Mouse (Mus musculus) kidney, postnatal 0 days (tissue): ENCODE measurements at regions not wholly inside any gene's neighbourhood (a gene's known extent, or its start where the extent isn't known, plus 50 kb on each side); places are given as distances from the start of the nearest gene placed in this dataset.

ENCODE experiments used
- ATAC-seq: fragments of 200-750 bp; cut with Nextera tagmentation; replicated peaks from 2 replicates; pipeline ENCODE4 v1.8.0; 2017; ENCODE audit warnings: low read depth, moderate number of reproducible peaks, moderate TSS enrichment, moderate library complexity; ENCODE audit not compliant: low FRiP score
- DNase-seq: peaks from one replicate; pipeline ENCODE4 v3.0.0-alpha.2; 2016; ENCODE audit warnings: low spot score
- H3K27ac ChIP-seq: fragments of 300-500 bp; sonication (generic); 2 replicates; pipeline ENCODE4 v1.5.1; 2014; ENCODE audit warnings: mild to moderate bottlenecking
- H3K27me3 ChIP-seq: fragments of 300-500 bp; sonication (generic); 2 replicates; pipeline ENCODE4 v1.6.1; 2014; ENCODE audit warnings: low read length, mixed read lengths; ENCODE audit not compliant: insufficient read depth
- H3K36me3 ChIP-seq: fragments of 300-500 bp; sonication (generic); 2 replicates; pipeline ENCODE4 v1.6.1; 2014; ENCODE audit warnings: low read length, mixed read lengths; ENCODE audit not compliant: insufficient read depth
- H3K4me1 ChIP-seq: fragments of 300-500 bp; sonication (generic); replicated peaks from 2 replicates; pipeline ENCODE4 v1.6.1; 2014; ENCODE audit warnings: antibody characterized with exemption, low read length, mixed read lengths; ENCODE audit not compliant: insufficient read depth
- H3K4me2 ChIP-seq: fragments of 300-500 bp; sonication (generic); 2 replicates; pipeline ENCODE4 v1.6.1; 2014; ENCODE audit warnings: mild to moderate bottlenecking, low read length, moderate library complexity, mixed read lengths
- H3K4me3 ChIP-seq: fragments of 300-500 bp; sonication (generic); replicated peaks from 2 replicates; pipeline ENCODE4 v1.5.1; 2014; ENCODE audit warnings: low read depth, low read length
- H3K9ac ChIP-seq: fragments of 300-500 bp; sonication (generic); 2 replicates; pipeline ENCODE4 v1.6.1; 2014; ENCODE audit warnings: low read depth, low read length
- H3K9me3 ChIP-seq: fragments of 300-500 bp; sonication (generic); replicated peaks from 2 replicates; pipeline ENCODE4 v1.6.1; 2016; ENCODE audit warnings: low read length, inconsistent platforms, mixed read lengths
- CTCF ChIP-seq: IDR thresholded peaks from 2 replicates; pipeline ENCODE4 v1.5.1; 2016; ENCODE audit warnings: antibody characterized with exemption, low read depth, mild to moderate bottlenecking, moderate library complexity
- WGBS: fragments of 180-500 bp; shearing (Covaris S2); extraction: QIAGEN DNeasy Blood & Tissue Kit; methylation state at CpG from one replicate; pipeline ENCODE4 v1.1.7; 2014; 5-methylcytosine and 5-hydroxymethylcytosine counted together

- Histone ChIP-seq H3K27ac (no peak overlapping the region), H3K9ac (no peak overlapping the region), H3K27me3 (no peaks in the 10 kb centered on the region), H3K9me3 (no peaks in the 10 kb centered on the region), H3K4me1 (no peaks in the 10 kb centered on the region), H3K4me2 (no peak overlapping the region), H3K36me3 (no peaks in the 10 kb centered on the region), H3K4me3 (no peak overlapping the region)
- DNase-seq (no peak), ATAC-seq (no peak)
- WGBS = 100% methylated on average over 1 of the region's 1 CpGs
- no peak for TF ChIP-seq CTCF
Observed at GRCm38 (mm10) chr12:9862301-9862700, 292.4 kb downstream of the Osr1 start.

- Histone ChIP-seq H3K9ac (no peak overlapping the region), H3K36me3 (no peaks in the 10 kb centered on the region), H3K9me3 (no peaks in the 10 kb centered on the region), H3K4me2 (no peak overlapping the region), H3K27ac (no peak overlapping the region), H3K27me3 (no peaks in the 10 kb centered on the region), H3K4me3 (no peak overlapping the region), H3K4me1 (no peaks in the 10 kb centered on the region)
- no peak for DNase-seq
- WGBS = 93% methylated on average over 4 of the region's 4 CpGs
- TF ChIP-seq CTCF = no peak
- no peak for ATAC-seq
Observed at GRCm38 (mm10) chr12:9872236-9872635, 302.3 kb downstream of the Osr1 start.

- WGBS = 95% methylated on average over 1 of the region's 1 CpGs
Observed at GRCm38 (mm10) chr12:9873214-9873613, 303.3 kb downstream of the Osr1 start.

GRCm38 (mm10) chr12:9874823-9875222 is 304.9 kb downstream of the Osr1 start:
- WGBS = 91% methylated on average over 2 of the region's 2 CpGs
- no peaks in the 10 kb centered on the region for H3K4me1 ChIP-seq

More at GRCm38 (mm10) chr12:9873214-9873613, 303.3 kb downstream of the Osr1 start:
- Histone ChIP-seq H3K4me3 (no peak overlapping the region), H3K9ac (no peak overlapping the region), H3K36me3 (no peaks in the 10 kb centered on the region), H3K27me3 (no peaks in the 10 kb centered on the region), H3K9me3 (no peaks in the 10 kb centered on the region), H3K27ac (no peak overlapping the region), H3K4me2 (no peak overlapping the region), H3K4me1 (no peaks in the 10 kb centered on the region)
- no peak for ATAC-seq
- no peak for DNase-seq
- no peak for TF ChIP-seq CTCF

GRCm38 (mm10) chr12:9881953-9882623 is 312.2 kb downstream of the Osr1 start:
- ATAC-seq (no peak), DNase-seq (no peak)
- no peaks in the 10 kb centered on the region for H3K27me3 ChIP-seq
- H3K27ac ChIP-seq = no peak overlapping the region
- TF ChIP-seq CTCF = no peak
- H3K4me1 ChIP-seq = no peaks in the 10 kb centered on the region
- no peak overlapping the region for H3K4me3 ChIP-seq
- H3K9me3 ChIP-seq = no peaks in the 10 kb centered on the region
- H3K4me2 ChIP-seq = no peak overlapping the region
- 80% methylated on average over 2 of the region's 2 CpGs for WGBS
- no peak overlapping the region for H3K9ac ChIP-seq
- no peaks in the 10 kb centered on the region for H3K36me3 ChIP-seq

More at GRCm38 (mm10) chr12:9874823-9875222, 304.9 kb downstream of the Osr1 start:
- Histone ChIP-seq H3K9ac (no peak overlapping the region), H3K4me3 (no peak overlapping the region), H3K36me3 (no peaks in the 10 kb centered on the region), H3K27me3 (no peaks in the 10 kb centered on the region), H3K9me3 (no peaks in the 10 kb centered on the region), H3K4me2 (no peak overlapping the region), H3K27ac (no peak overlapping the region)
- no peak for ATAC-seq
- DNase-seq = no peak
- TF ChIP-seq CTCF = no peak

GRCm38 (mm10) chr12:9883037-9883730 is 313.3 kb downstream of the Osr1 start:
- no peaks in the 10 kb centered on the region for H3K9me3 ChIP-seq
- no peak overlapping the region for H3K4me2 ChIP-seq
- no peaks in the 10 kb centered on the region for H3K27me3 ChIP-seq
- TF ChIP-seq CTCF = no peak
- no peaks in the 10 kb centered on the region for H3K36me3 ChIP-seq
- H3K27ac ChIP-seq = no peak overlapping the region
- ATAC-seq (no peak), DNase-seq (no peak)
- 48% methylated on average over 1 of the region's 1 CpGs for WGBS
- no peaks in the 10 kb centered on the region for H3K4me1 ChIP-seq
- H3K9ac ChIP-seq = no peak overlapping the region
- H3K4me3 ChIP-seq = no peak overlapping the region
